Mouse (Mus musculus): ENCODE measurements around the gene Rac3.

DNA sequence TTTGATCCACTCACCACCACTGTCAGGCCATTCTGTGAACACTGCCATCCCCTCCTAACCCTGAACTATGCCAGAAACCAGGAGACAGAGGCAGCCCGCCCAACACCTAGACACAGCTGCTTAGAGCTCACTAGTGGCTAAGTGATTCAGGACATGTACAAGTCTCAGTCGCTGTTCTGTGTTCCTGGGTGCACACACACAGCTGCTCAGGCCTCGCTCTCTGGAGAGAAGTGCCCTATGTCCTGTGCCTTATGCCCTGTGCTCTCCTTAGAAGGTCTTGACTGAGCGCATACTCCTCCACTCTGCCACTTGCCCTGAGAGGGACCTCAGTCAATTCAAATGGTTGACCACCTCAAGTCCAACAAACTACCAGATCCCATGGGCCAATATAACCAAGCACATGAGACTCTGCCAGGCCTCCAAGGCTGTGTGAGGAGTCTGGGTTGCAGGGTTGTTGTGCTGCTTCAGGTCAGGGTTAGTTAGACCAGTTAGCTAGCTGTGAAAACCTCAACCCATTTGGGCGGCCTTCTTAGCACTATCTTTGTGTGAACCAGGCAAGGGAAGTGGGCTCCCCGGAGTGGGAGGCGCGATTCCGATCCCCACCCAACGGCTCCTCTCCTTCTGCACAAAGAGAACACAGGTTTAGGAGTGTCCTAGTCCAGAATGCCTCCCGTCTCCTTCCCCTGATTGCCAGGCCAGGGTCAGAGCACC is 7.4 kb downstream of the Rac3 start:
- TF ChIP-seq GATA1 (IDR thresholded peaks at IDR 0.05; ENCODE audit: low read length) (no peak), TAL1 (IDR thresholded peaks at IDR 0.05; ENCODE audit: low read length) (no peak)

Measured in erythroblast, embryonic 14.5 days (primary cell).